Mouse (Mus musculus): ENCODE results near the gene Cadps2. TPM values are rescaled to one million over a fixed set of nuclear protein-coding genes. Genes with fewer than 3 reads are reported as not detected.

Gene Cadps2
- polyA plus RNA-seq, 2 experiments, result 0.05 to 0.07 TPM

DNA sequence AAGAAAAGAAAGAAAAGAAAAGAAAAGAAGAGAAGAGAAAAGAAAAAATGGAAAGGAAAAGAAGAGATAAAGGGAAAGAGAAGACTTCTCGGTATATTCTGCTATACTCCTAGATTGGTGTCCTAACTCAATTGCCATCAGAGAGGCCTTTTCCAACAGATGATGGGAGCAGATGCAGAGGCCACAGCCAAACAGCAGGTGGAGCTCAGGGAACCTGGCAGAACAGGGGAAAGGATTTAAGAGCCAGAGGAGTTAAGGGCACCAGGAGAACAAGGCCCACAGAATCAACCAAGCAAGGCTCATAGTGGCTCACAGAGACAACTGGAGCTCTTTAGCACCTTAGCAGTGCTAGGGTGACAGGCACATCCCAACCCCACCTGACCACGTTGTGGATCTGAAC, 366.5 kb downstream of the Cadps2 start:
- no peaks in the 10 kb centered on the region for H3K27me3 ChIP-seq (ENCODE audit: control insufficient read depth, insufficient read depth, low read length)
- H3K27ac ChIP-seq, result no peak overlapping the region
- no peaks in the 10 kb centered on the region for H3K9me3 ChIP-seq (ENCODE audit: control insufficient read depth, low read length)
- DNase-seq (ENCODE audit: low read depth in 3 of 3, low spot score in 3 of 3), result no peak
- no peak overlapping the region for H3K4me2 ChIP-seq (ENCODE audit: low read depth)
- ATAC-seq (ENCODE audit: insufficient read depth), result no peak
- WGBS (ENCODE audit: insufficient replicate concordance), result 32% methylated on average over 2 of the region's 2 CpGs
- H3K4me3 ChIP-seq (ENCODE audit: insufficient read depth in 1 of 2, low read depth in 2 of 2, low read length in 2 of 2), result no peak overlapping the region
- TF ChIP-seq EP300 (IDR thresholded peaks at IDR 0.05; ENCODE audit: low read depth), result no peak
- TF ChIP-seq CTCF (IDR thresholded peaks at IDR 0.05; ENCODE audit: low read depth), result peak; percentile 19; the same call in 1 of the 2 replicates
- no peaks in the 10 kb centered on the region for H3K4me1 ChIP-seq (replicated peaks; ENCODE audit: control insufficient read depth in 2 of 2, insufficient read depth in 2 of 2, low read length in 1 of 2)
- no peaks in the 10 kb centered on the region for H3K36me3 ChIP-seq (replicated peaks; ENCODE audit: control insufficient read depth, insufficient read depth, low read depth)
- H3K9ac ChIP-seq (replicated peaks), result no peak overlapping the region

DNA sequence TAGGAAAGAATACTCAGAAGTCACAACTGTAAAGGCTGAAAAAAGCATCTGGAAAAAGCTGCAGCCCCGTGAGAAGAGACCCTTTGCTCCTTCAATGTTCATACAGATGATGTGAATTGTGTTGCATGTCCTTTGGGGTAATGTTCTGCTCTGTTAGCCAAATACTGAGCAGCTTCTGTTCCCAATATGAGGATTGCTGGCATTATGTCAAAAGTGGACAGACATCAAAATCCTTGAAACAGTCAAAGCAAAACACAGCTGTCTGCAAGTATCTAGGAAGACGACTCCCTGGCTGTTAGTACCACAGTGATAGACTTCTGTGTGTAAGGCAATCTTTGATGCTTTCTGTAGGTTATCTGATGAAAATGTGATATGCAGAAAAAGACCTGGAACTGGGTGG, 367.4 kb downstream of the Cadps2 start:
- no peak overlapping the region for H3K27ac ChIP-seq
- H3K4me2 ChIP-seq (ENCODE audit: low read depth), result no peak overlapping the region
- TF ChIP-seq CTCF (IDR thresholded peaks at IDR 0.05; ENCODE audit: low read depth) (no peak), EP300 (IDR thresholded peaks at IDR 0.05; ENCODE audit: low read depth) (no peak)
- WGBS (ENCODE audit: insufficient replicate concordance), result 43% methylated on average over 2 of the region's 2 CpGs
- ATAC-seq (ENCODE audit: insufficient read depth) (no peak), DNase-seq (ENCODE audit: low read depth in 3 of 3, low spot score in 3 of 3) (no peak)
- H3K27me3 ChIP-seq (ENCODE audit: control insufficient read depth, insufficient read depth, low read length), result no peaks in the 10 kb centered on the region
- no peak overlapping the region for H3K9ac ChIP-seq (replicated peaks)
- no peaks in the 10 kb centered on the region for H3K4me1 ChIP-seq (replicated peaks; ENCODE audit: control insufficient read depth in 2 of 2, insufficient read depth in 2 of 2, low read length in 1 of 2)
- no peaks in the 10 kb centered on the region for H3K9me3 ChIP-seq (ENCODE audit: control insufficient read depth, low read length)
- no peak overlapping the region for H3K4me3 ChIP-seq (ENCODE audit: insufficient read depth in 1 of 2, low read depth in 2 of 2, low read length in 2 of 2)
- H3K36me3 ChIP-seq (replicated peaks; ENCODE audit: control insufficient read depth, insufficient read depth, low read depth), result no peaks in the 10 kb centered on the region

DNA sequence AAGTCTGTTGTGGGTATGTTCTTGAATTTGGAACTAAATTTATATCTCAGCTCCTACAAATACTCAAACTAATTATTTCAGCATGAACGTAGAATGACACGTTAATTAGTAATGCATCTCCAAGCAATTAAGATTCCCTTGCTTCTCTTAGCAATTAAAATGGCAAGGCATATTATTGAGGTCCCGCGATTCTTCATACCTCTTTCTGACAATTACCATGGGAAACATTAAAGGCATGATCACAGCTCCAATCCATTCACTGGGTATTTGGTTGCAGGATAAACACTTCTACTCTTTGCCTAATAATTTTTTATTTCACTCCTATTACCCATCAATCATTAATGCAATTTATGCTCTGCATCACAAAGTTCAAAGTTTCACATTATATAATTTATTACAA, 371.3 kb downstream of the Cadps2 start:
- DNase-seq (ENCODE audit: low read depth in 3 of 3, low spot score in 3 of 3) (no peak), ATAC-seq (ENCODE audit: insufficient read depth) (no peak)
- Histone ChIP-seq H3K9ac (replicated peaks) (no peak overlapping the region), H3K4me3 (ENCODE audit: insufficient read depth in 1 of 2, low read depth in 2 of 2, low read length in 2 of 2) (no peak overlapping the region), H3K36me3 (replicated peaks; ENCODE audit: control insufficient read depth, insufficient read depth, low read depth) (no peaks in the 10 kb centered on the region), H3K27ac (no peak overlapping the region), H3K4me1 (replicated peaks; ENCODE audit: control insufficient read depth in 2 of 2, insufficient read depth in 2 of 2, low read length in 1 of 2) (no peaks in the 10 kb centered on the region), H3K27me3 (ENCODE audit: control insufficient read depth, insufficient read depth, low read length) (no peaks in the 10 kb centered on the region), H3K9me3 (ENCODE audit: control insufficient read depth, low read length) (no peaks in the 10 kb centered on the region), H3K4me2 (ENCODE audit: low read depth) (no peak overlapping the region)
- WGBS (ENCODE audit: insufficient replicate concordance), result 70% methylated on average over 4 of the region's 4 CpGs
- TF ChIP-seq CTCF (IDR thresholded peaks at IDR 0.05; ENCODE audit: low read depth) (no peak), EP300 (IDR thresholded peaks at IDR 0.05; ENCODE audit: low read depth) (no peak)

DNA sequence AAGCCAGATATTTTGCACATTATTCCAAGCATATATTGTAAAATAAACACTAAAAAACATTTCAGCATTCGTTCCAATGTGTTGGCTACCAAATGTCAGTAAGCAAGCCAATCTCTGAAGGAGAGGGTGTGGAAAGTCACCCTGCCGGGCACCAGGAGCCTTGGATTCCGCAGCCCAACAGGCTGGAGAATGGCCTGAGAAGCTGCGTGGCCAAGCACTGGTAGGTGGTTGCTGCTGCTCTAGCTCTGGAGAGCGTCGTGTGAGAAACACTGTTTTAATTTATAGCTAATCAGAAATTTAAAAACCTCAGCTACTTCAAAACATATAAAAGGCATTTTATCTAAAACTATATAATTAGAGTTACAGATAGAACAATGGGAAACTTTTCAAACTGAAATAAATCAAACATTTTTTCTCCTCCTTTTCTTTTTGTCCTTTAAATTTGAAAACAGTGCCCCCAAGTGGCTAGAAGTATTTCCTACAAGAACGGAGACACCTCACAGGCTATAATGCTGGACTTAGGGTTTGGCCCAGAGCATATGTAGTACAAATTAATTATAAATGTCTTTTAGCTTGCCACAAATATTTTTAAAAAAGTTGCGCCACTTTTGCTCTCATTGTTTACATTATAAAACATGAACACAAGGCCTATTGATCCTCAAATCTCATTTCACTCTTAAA, 376.5 kb downstream of the Cadps2 start:
- ATAC-seq (ENCODE audit: insufficient read depth), result no peak
- TF ChIP-seq EP300 (IDR thresholded peaks at IDR 0.05; ENCODE audit: low read depth) (no peak), CTCF (IDR thresholded peaks at IDR 0.05; ENCODE audit: low read depth) (peak; percentile 11; the same call in 1 of the 2 replicates)
- no peaks in the 10 kb centered on the region for H3K27me3 ChIP-seq (ENCODE audit: control insufficient read depth, insufficient read depth, low read length)
- H3K4me2 ChIP-seq (ENCODE audit: low read depth), result no peak overlapping the region
- no peaks in the 10 kb centered on the region for H3K36me3 ChIP-seq (replicated peaks; ENCODE audit: control insufficient read depth, insufficient read depth, low read depth)
- DNase-seq (ENCODE audit: low read depth in 3 of 3, low spot score in 3 of 3), result no peak
- no peaks in the 10 kb centered on the region for H3K4me1 ChIP-seq (replicated peaks; ENCODE audit: control insufficient read depth in 2 of 2, insufficient read depth in 2 of 2, low read length in 1 of 2)
- H3K4me3 ChIP-seq (ENCODE audit: insufficient read depth in 1 of 2, low read depth in 2 of 2, low read length in 2 of 2), result no peak overlapping the region
- no peaks in the 10 kb centered on the region for H3K9me3 ChIP-seq (ENCODE audit: control insufficient read depth, low read length)
- WGBS (ENCODE audit: insufficient replicate concordance), result 23% methylated on average over 8 of the region's 8 CpGs
- no peak overlapping the region for H3K27ac ChIP-seq
- H3K9ac ChIP-seq (replicated peaks), result no peak overlapping the region

DNA sequence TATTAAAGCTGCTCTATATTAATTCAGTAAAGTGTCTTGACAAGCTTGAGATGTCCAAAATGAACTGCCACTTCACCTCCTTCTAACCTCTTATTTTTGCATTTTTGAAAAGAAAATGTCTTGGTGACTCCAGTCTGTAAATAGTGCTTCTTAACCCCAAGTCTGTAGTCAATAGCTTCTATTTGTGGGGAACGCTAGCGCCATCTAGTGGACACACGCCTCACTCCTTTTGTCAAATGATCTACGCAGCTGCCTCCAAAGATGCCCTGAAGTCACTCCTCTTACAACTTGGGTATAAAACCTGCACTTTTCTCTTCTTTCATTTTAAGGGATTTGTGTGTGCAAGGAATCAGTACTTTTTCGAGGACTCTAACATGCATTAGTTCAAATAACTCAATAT, 381.5 kb downstream of the Cadps2 start:
- Histone ChIP-seq H3K9me3 (ENCODE audit: control insufficient read depth, low read length) (no peaks in the 10 kb centered on the region), H3K9ac (replicated peaks) (no peak overlapping the region), H3K36me3 (replicated peaks; ENCODE audit: control insufficient read depth, insufficient read depth, low read depth) (no peaks in the 10 kb centered on the region), H3K27ac (no peak overlapping the region), H3K4me3 (ENCODE audit: insufficient read depth in 1 of 2, low read depth in 2 of 2, low read length in 2 of 2) (no peak overlapping the region), H3K4me1 (replicated peaks; ENCODE audit: control insufficient read depth in 2 of 2, insufficient read depth in 2 of 2, low read length in 1 of 2) (no peaks in the 10 kb centered on the region), H3K4me2 (ENCODE audit: low read depth) (no peak overlapping the region), H3K27me3 (ENCODE audit: control insufficient read depth, insufficient read depth, low read length) (no peaks in the 10 kb centered on the region)
- TF ChIP-seq CTCF (IDR thresholded peaks at IDR 0.05; ENCODE audit: low read depth) (peak; percentile 75), EP300 (IDR thresholded peaks at IDR 0.05; ENCODE audit: low read depth) (no peak)
- 3% methylated on average over 5 of the region's 5 CpGs for WGBS (ENCODE audit: insufficient replicate concordance)
- ATAC-seq (ENCODE audit: insufficient read depth) (no peak), DNase-seq (ENCODE audit: low read depth in 3 of 3, low spot score in 3 of 3) (peak; percentile 9 to 14 (median 12))
